Mouse (Mus musculus) lung, postnatal 0 days (tissue): ENCODE data around the gene Abl1.

Experiments used
- CTCF ChIP-seq: IDR thresholded peaks from 2 replicates; pipeline ENCODE4 v1.5.1; 2016; ENCODE audit warnings: antibody characterized with exemption, mild to moderate bottlenecking
- EP300 ChIP-seq: IDR thresholded peaks from 2 replicates; pipeline ENCODE4 v1.6.1; 2016; ENCODE audit warnings: antibody characterized with exemption, mild to moderate bottlenecking, control low read depth

GRCm38 (mm10) chr2:31846692-31847660 lies 158.8 kb downstream of the Abl1 start:
- TF ChIP-seq EP300: no peak
- TF ChIP-seq CTCF: no peak
